Mouse (Mus musculus) liver, embryonic 11.5 days (tissue): Measurements from ENCODE around the gene Ppp1r16b. TPM values are rescaled to one million over a fixed set of nuclear protein-coding genes. Genes with fewer than 3 reads are reported as not detected.

Experiments used
- ATAC-seq: fragments of 200-750 bp; cut with Nextera tagmentation; replicated peaks from 2 replicates; pipeline ENCODE4 v1.8.0; 2017; ENCODE audit warnings: moderate number of reproducible peaks, mild to moderate bottlenecking, moderate TSS enrichment, moderate library complexity; ENCODE audit not compliant: low FRiP score
- DNase-seq: peaks from one replicate; pipeline ENCODE4 v3.0.0-alpha.2; 2017; ENCODE audit warnings: low spot score
- H3K27ac ChIP-seq: fragments of 300-500 bp; sonication (generic); 2 replicates; pipeline ENCODE4 v1.5.1; 2014; ENCODE audit warnings: mild to moderate bottlenecking, low read depth, low read length, control low read depth
- H3K27me3 ChIP-seq: fragments of 300-500 bp; sonication (generic); replicated peaks from 2 replicates; pipeline ENCODE4 v1.6.1; 2014; ENCODE audit warnings: low read length, mixed read lengths; ENCODE audit not compliant: control insufficient read depth, insufficient read depth
- H3K36me3 ChIP-seq: fragments of 300-500 bp; sonication (generic); 2 replicates; pipeline ENCODE4 v1.6.1; 2014; ENCODE audit warnings: mild to moderate bottlenecking, low read length, moderate library complexity, mixed read lengths; ENCODE audit not compliant: control insufficient read depth, insufficient read depth
- H3K4me1 ChIP-seq: fragments of 300-500 bp; sonication (generic); replicated peaks from 2 replicates; pipeline ENCODE4 v1.6.1; 2014; ENCODE audit warnings: low read length, mixed read lengths; ENCODE audit not compliant: control insufficient read depth, insufficient read depth
- H3K4me2 ChIP-seq: fragments of 300-500 bp; sonication (generic); 2 replicates; pipeline ENCODE4 v1.6.1; 2014; ENCODE audit warnings: mild to moderate bottlenecking, control low read depth, moderate library complexity
- H3K4me3 ChIP-seq: fragments of 300-500 bp; sonication (generic); 2 replicates; pipeline ENCODE4 v1.5.1; 2014; ENCODE audit warnings: low read depth, low read length, control low read depth
- H3K9ac ChIP-seq: fragments of 300-500 bp; sonication (generic); 2 replicates; pipeline ENCODE4 v1.6.1; 2014; ENCODE audit warnings: low read depth, low read length, control low read depth
- H3K9me3 ChIP-seq: fragments of 300-500 bp; sonication (generic); 2 replicates; pipeline ENCODE4 v1.6.1; 2016; ENCODE audit warnings: low read length, inconsistent platforms, mixed read lengths; ENCODE audit not compliant: control insufficient read depth
- WGBS: fragments of 180-500 bp; shearing (Covaris S2); extraction: QIAGEN DNeasy Blood & Tissue Kit; methylation state at CpG from one replicate; pipeline ENCODE4 v1.1.7; 2014; 5-methylcytosine and 5-hydroxymethylcytosine counted together
- polyA plus RNA-seq: library from polyadenylated mRNA; unstranded; fragments of >200 nt; fragmentation: Nextera tagmentation; extraction: Ambion mirVana; gene quantifications from 2 replicates; pipeline ENCODE4 v1.2.1, GENCODE M21; 2014

Gene Ppp1r16b
- polyA plus RNA-seq, 1 experiment from 2014 or later, result 5.2 TPM

DNA sequence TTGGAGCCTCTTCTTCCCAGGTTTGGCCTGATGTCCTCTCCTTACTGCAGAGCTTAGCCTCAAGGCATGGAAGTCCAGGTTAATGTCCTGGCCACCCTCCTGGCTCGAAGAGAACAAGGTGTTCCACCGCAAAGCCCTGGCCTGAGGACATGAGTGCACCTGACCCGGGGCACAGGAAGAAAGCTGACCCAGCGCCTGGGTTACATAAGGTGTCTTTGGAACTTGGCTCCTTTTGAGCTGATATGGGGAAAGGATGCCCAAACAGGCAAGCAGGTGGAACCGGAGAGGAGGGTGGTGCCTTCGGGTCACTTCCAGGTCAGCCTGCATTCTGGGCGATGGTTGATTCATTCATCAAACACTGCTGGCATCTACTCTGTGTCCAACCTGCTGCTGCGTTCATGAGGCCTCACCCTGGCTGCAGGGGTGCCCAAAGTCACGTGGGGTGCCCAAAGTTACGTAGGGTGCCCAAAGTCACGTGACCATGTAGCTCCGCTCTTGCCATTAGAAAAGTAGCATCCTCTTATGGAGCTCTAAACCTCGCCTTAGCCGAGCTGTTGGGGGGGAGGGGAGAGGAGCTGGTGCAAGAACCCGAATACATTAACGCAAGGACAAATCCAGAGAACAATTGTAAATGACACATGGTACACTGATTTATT, 55.6 kb downstream of the Ppp1r16b start:
- Histone ChIP-seq H3K27me3 (no peaks in the 10 kb centered on the region; the same call in 1 of the 2 replicates), H3K27ac (no peak overlapping the region), H3K4me3 (no peak overlapping the region), H3K9me3 (no peaks in the 10 kb centered on the region), H3K36me3 (no peaks in the 10 kb centered on the region), H3K4me2 (no peak overlapping the region), H3K9ac (no peak overlapping the region), H3K4me1 (peaks cover 15% of the 10 kb centered on the region)
- no peak for ATAC-seq
- WGBS, result 77% methylated on average over 16 of the region's 16 CpGs
- no peak for DNase-seq

DNA sequence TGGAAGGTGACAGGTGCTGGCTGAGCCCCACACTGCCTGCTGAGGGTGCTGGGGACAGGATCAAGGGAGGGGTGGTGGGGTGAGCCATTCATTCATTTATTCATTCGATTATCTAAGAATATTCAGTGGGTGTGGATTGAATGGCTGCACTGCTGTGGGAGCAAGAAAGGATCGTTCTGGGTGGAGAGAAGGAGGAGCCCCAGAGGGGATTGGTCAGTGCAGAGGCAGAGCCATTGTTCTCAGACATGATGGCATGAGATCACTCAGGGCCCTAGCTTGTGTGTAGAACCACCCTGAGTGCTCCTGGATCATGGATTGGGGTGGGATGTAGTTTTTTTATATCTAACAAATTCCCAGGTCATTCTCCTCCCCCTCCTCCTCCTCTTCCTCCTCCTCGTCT, 56.3 kb downstream of the Ppp1r16b start:
- H3K27ac ChIP-seq, result no peak overlapping the region
- no peaks in the 10 kb centered on the region for H3K36me3 ChIP-seq
- no peaks in the 10 kb centered on the region; the same call in 1 of the 2 replicates for H3K27me3 ChIP-seq
- ATAC-seq (no peak), DNase-seq (no peak)
- no peaks in the 10 kb centered on the region for H3K9me3 ChIP-seq
- H3K4me3 ChIP-seq, result no peak overlapping the region
- H3K4me2 ChIP-seq, result no peak overlapping the region
- no peak overlapping the region for H3K9ac ChIP-seq
- 55% methylated on average over 3 of the region's 3 CpGs for WGBS
- H3K4me1 ChIP-seq, result peaks cover 15% of the 10 kb centered on the region

DNA sequence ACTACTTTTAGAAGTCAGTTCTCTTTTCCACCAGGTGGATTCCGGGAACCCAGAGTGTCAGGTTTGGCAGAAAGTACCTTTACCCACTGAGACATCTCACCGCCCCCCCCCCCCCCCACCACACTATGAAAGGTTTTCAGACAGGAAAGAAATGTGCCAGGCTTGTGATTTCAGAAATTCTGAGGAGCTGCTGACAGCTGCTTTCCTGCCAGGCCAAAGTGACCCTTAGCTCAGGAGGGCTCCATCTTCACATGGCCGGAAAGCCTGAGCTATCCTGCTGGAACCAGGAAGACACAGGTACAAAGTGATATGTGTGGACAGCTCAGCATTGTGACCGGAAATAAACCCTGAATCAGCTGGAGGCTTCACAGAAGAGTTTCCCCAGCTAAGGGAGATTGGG, 56.9 kb downstream of the Ppp1r16b start:
- 69% methylated on average over 4 of the region's 4 CpGs for WGBS
- Histone ChIP-seq H3K9ac (no peak overlapping the region), H3K36me3 (no peaks in the 10 kb centered on the region), H3K9me3 (no peaks in the 10 kb centered on the region), H3K4me3 (no peak overlapping the region), H3K4me1 (peaks cover 15% of the 10 kb centered on the region), H3K27ac (no peak overlapping the region), H3K27me3 (no peaks in the 10 kb centered on the region; the same call in 1 of the 2 replicates), H3K4me2 (no peak overlapping the region)
- ATAC-seq (no peak), DNase-seq (no peak)

DNA sequence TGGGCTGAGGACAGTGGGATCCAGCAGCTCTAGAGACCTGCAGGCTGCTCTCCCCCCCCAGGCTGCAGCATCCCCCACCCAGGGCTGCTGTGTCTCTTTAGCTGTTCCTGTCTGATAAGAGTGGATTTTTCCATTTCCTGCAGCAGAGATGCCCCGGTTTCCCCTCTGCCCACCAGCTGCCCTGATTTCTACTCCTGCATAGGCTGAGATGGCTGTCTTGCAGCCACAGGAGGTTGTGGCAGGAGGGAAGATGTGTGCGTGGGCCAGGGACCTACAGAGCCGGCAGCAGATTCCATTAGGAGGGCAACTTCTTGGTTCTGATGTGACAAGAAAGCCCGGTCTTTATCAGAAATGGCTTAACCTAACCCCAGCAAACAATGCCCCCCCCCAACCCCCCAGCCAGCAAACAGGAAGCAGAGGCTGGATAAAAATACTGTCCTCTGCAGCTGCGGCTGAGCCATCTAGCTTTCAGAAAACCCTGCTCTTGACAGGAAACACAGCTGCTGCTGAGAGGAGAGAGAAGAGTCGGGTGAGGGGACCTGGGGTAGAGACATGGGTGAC, 57.9 kb downstream of the Ppp1r16b start:
- peaks cover 15% of the 10 kb centered on the region for H3K4me1 ChIP-seq
- ATAC-seq, result no peak; the same call in 1 of the 2 replicates

DNA sequence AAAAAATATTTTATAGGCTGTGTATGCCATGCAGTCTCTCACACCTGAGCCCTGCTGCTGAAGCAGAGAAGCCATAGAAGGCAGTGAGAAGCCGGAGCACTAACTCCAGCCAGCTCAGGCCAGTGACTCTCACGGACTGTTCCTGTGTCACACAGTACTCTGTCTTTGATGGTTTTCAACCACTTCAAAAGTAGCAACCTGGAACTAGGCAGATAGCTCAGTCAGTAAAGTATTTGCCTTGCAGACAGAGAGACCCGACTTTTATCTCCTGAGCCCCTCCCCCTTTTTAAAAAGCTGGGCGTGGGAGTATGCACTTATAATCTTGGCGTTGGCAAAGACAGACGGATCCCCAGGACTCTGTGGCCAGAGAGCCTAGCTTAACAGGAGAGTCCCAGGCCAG, 58.6 kb downstream of the Ppp1r16b start:
- no peaks in the 10 kb centered on the region for H3K9me3 ChIP-seq
- ATAC-seq (no peak), DNase-seq (no peak)
- no peak overlapping the region for H3K9ac ChIP-seq
- no peak overlapping the region for H3K27ac ChIP-seq
- no peaks in the 10 kb centered on the region; the same call in 1 of the 2 replicates for H3K27me3 ChIP-seq
- no peak overlapping the region for H3K4me2 ChIP-seq
- H3K4me1 ChIP-seq, result peaks cover 15% of the 10 kb centered on the region
- 14% methylated on average over 6 of the region's 6 CpGs for WGBS
- H3K36me3 ChIP-seq, result no peaks in the 10 kb centered on the region
- no peak overlapping the region for H3K4me3 ChIP-seq

More for the DNA sequence above, 57.9 kb downstream of the Ppp1r16b start:
- no peaks in the 10 kb centered on the region; the same call in 1 of the 2 replicates for H3K27me3 ChIP-seq
- H3K36me3 ChIP-seq, result no peaks in the 10 kb centered on the region
- no peak overlapping the region; the same call in 1 of the 2 replicates for H3K27ac ChIP-seq
- H3K4me2 ChIP-seq, result no peak overlapping the region; the same call in 1 of the 2 replicates
- no peaks in the 10 kb centered on the region for H3K9me3 ChIP-seq
- WGBS, result 12% methylated on average over 6 of the region's 6 CpGs
- no peak overlapping the region for H3K4me3 ChIP-seq
- peak; percentile 37 for DNase-seq
- no peak overlapping the region for H3K9ac ChIP-seq

DNA sequence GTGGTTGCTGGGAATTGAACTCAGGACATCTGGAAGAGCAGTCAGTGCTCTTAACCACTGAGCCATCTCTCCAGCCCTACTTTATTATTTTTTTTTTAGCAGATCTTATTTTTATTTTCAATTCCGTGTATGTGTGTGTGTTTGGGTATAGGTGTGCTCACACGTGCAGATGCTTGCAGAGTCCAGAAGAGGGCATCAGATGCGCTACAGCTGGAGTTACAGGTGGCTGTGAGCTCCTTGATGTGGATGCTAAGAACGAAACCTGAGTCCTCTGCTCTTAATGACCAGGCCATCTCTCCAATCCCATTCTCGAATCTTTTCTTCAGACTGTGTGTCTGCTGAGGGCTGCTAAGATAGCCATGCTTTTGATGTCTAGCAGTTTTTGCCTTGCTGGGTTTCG, 61.1 kb downstream of the Ppp1r16b start:
- Histone ChIP-seq H3K27me3 (no peaks in the 10 kb centered on the region; the same call in 1 of the 2 replicates), H3K4me1 (peaks cover 15% of the 10 kb centered on the region), H3K4me2 (no peak overlapping the region), H3K4me3 (no peak overlapping the region), H3K9me3 (no peaks in the 10 kb centered on the region), H3K36me3 (no peaks in the 10 kb centered on the region), H3K27ac (no peak overlapping the region), H3K9ac (no peak overlapping the region)
- WGBS, result 68% methylated on average over 6 of the region's 6 CpGs
- ATAC-seq (no peak), DNase-seq (no peak)

DNA sequence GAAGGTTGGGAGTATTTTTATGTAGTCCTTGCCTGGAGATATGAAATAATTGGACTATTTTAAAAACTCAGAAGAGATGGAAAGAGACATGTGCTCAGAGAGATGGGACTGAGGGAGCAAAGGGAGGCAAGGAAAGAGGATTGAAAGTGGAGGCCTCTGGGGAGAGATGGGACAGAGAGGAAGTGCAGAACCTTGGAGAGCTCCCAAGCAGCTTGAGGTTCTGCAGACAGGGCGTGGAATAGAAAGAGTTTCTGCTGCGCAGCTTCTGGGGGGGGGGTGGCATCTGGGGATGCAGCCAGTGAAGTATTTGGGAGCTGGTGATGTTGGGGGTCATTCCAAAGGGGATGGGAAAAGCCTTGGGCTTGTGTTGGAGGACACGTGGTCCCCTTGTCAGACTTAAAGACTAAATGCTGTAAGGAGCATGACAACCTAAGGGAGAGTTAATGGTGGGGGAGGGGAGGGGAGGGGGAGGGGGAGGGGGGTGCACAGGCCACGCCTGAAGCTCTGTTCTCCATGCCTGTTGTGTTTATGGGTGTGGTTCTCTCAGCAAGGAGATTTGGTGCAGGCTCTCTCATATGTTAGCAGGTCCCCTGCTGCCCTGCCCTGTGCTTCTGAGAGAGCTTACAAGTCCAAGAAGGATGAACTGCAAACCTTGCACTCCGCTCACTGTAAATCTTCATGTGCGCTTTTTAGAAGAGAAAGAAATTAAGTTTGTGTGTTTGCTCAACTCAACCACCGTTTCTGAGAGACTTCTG, 63.0 kb downstream of the Ppp1r16b start:
- no peaks in the 10 kb centered on the region for H3K36me3 ChIP-seq
- no peak overlapping the region for H3K4me2 ChIP-seq
- ATAC-seq (no peak), DNase-seq (no peak)
- peaks cover 8% of the 10 kb centered on the region for H3K4me1 ChIP-seq
- no peaks in the 10 kb centered on the region for H3K27me3 ChIP-seq
- no peaks in the 10 kb centered on the region for H3K9me3 ChIP-seq
- H3K4me3 ChIP-seq, result no peak overlapping the region
- WGBS, result 40% methylated on average over 7 of the region's 7 CpGs
- H3K9ac ChIP-seq, result no peak overlapping the region
- no peak overlapping the region for H3K27ac ChIP-seq

DNA sequence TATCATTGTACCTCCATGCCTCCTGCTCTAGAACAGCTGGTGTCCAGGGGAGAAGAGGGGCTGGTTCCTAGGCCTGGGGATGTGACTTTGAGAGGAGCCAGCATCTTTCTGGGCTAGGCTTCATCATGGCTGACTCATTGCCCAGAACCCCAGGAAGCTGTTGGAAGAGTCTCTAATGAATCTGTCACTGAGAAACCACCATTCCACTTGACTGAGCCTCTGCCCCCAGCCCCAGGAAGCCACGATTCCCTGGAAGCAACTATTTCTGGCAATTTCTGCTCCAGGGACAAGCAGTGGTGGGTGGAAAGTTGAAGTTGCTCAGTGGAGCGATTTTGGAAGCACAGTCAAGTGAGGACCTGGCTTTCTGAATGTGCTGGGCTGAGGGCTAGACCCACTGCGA, 65.7 kb downstream of the Ppp1r16b start:
- 63% methylated on average over 3 of the region's 3 CpGs for WGBS
- Histone ChIP-seq H3K9me3 (no peaks in the 10 kb centered on the region), H3K4me1 (no peaks in the 10 kb centered on the region), H3K36me3 (no peaks in the 10 kb centered on the region), H3K27me3 (no peaks in the 10 kb centered on the region), H3K4me3 (no peak overlapping the region), H3K4me2 (no peak overlapping the region), H3K27ac (no peak overlapping the region), H3K9ac (no peak overlapping the region)
- DNase-seq, result no peak
- ATAC-seq, result no peak
